Mouse (Mus musculus): Measurements from ENCODE around the gene Zbtb22.

DNA sequence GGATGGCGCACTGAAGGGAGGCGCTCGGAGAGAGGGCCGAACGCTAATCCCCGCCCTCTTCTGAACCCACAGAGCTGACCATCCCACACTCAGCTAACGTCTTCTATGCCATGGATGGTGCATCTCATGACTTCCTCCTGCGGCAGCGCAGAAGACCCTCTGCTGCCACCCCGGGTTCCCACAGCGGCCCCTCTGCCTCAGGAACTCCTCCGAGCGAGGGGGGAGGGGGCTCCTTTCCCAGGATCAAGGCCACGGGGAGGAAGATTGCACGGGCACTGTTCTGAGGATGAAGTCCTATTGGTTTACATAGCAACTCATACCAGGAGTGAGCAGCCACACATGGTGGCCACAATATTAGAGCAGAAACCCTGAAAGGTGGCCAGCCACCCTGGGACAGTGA is 21.3 kb downstream of the Zbtb22 start:
- TF ChIP-seq POLR2A (IDR thresholded peaks at IDR 0.05; ENCODE audit: insufficient read depth, low read length) (no peak), CTCF (IDR thresholded peaks at IDR 0.05; ENCODE audit: low read depth, low read length) (no peak)
